Mouse (Mus musculus) adrenal gland, adult 8-10 months (tissue): ENCODE data around the gene Eif2ak3. TPM values are rescaled to one million over a fixed set of nuclear protein-coding genes. Genes with fewer than 3 reads are reported as not detected.

Experiments
- DNase-seq: peaks from one replicate; pipeline ENCODE4 v3.0.0; 2022
- total RNA-seq, 4 experiments: library from RNA; stranded (reverse); gene quantifications; 2 replicates each; pipeline ENCODE4 v1.2.4; 2022

The Eif2ak3 gene
- total RNA-seq, 4 experiments from 2014 or later, result 22.6 to 31.6 (median 27.9) TPM

GRCm38 (mm10) chr6:70831179-70831839, 13.0 kb upstream of the Eif2ak3 start:
- no peak for DNase-seq

DNA sequence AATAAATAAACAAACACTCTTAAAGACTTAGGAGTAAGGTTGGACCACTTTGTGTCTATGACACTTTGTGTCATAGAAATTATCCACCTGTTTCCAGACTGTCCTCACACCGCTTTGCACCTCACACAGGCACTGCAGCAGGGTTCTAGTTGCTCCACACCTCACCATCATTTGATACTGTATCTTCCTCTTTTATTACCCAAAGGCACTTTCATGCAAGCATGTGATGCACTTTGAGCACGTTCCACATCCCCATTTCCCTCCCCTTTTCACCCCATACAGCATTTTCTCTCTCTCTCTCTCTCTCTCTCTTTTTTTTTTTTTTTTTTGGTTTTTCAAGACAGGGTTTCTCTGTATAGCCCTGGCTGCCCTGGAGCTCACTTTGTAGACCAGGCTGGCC, 7.0 kb upstream of the Eif2ak3 start:
- DNase-seq, result no peak

DNA sequence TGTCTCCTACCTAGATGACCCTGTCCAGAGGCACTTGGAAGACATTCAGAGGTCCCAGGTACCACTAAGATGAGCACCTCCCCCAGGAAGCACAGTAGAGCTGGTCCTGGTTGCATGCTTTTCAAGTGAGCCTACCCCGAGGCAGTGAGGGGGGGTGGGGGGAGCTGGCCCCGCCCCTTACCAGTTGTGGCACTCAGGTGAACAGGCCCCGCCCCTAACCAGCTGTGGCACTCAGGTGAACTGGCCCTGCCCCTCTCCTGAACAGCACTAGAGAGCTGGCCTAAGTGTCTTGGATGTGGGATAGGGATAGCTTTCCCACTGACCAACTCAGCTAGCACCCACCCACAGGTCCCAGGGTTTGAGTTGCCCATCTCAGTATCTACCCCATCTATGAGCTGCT, 5.8 kb upstream of the Eif2ak3 start:
- no peak for DNase-seq

DNA sequence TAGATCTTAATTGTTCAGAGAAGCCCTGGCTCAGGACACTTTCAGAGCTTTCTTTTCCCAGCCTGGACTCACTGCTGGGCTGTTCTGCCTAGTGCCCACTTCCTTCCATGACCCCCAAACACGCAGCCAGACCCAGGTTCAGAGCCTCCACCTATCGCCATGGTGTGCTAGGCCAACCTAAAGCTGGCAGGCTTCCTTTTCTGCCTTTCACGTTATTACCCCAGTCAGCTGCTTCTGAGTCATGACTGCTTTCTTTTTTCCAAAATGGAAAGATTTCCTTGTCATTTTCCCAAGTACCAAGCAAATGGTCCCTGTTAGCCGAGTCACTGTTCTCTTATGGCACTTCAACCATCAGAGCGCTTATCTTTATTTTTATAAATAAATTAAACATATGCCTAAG, 4.0 kb upstream of the Eif2ak3 start:
- no peak for DNase-seq

DNA sequence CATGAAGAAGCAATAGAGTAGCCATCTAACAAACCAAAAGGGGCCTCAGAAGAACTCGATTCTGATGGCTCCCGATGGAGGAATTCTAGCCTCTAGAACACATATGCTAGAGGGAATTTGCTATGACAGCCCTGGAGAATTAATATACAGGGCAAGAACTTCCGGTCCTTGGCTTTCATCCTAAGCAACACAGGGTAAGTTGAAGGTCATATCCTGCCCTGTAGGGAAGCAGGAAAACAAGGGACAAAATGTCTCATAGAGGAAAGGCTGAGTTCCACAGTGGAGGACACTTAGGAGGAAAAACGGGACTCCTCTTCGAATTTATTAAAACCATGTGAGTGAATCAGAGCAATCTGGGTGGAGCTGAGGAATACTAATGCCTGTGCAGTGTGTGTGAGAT, 1.3 kb upstream of the Eif2ak3 start:
- peak; percentile 15 for DNase-seq

GRCm38 (mm10) chr6:70844896-70845646, 756 bp downstream of the Eif2ak3 start:
- peak; percentile 40 for DNase-seq

GRCm38 (mm10) chr6:70847386-70847785, 3.1 kb downstream of the Eif2ak3 start:
- no peak for DNase-seq

- no peak for DNase-seq
Measured at GRCm38 (mm10) chr6:70853371-70853770, 9.1 kb downstream of the Eif2ak3 start.

DNA sequence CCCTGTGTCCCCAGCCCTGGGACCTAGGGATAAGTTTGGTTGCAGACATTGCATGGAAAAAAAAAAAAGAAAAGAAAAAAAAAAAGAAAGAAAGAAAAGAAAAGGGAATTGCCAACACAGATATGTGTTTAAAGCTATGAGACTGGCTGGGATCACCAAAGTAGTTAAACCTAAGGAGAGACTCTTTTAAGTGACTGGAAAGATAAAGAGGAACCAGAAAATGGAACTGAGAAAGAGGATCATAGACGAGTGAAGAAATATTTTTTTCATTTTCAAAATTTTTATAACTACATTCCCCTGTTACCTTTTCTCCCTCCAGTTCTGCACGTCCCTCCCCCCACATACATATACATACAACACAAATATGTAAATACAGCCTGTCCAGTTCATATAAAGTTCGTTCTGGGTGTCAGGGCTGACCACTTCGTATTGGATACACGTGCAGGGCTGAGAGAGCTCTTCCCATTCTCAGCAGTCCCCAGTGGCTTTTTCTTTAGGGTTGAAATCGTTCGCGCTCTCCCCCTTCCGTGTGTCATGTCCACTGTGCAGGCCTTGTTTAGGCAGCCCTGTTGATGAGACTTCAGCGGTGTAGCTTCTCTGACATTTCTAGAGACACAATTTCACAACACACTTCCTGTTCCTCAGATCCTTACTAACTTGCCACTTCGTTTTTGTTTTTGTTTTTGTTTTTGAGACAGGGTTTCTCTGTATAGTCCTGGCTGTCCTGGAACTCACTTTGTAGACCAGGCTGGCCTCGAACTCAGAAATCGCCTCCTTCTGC, 11.4 kb downstream of the Eif2ak3 start:
- no peak for DNase-seq

DNA sequence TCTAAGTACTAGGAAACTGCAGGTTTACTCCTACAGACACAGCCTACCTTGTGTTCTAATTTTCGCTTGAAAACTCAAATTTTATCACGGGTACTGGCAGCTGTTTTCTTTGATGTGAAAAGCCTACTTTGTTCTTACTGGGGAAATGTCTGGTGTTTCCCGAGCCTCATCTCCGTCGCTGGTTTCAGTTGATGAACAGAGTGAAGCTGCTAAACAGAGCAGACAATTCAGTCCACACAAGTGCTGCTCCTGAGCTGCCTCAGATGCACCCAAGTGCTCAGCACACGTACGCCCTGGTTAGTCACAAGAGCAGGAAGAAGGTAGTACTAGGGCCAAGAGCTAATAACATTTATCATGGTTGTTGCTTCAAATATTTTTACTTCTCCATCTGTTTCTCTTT, 18.4 kb downstream of the Eif2ak3 start:
- DNase-seq, result no peak

- DNase-seq, result no peak
Measured at GRCm38 (mm10) chr6:70864285-70864684, 20.0 kb downstream of the Eif2ak3 start.

GRCm38 (mm10) chr6:70866761-70867160, 22.4 kb downstream of the Eif2ak3 start:
- DNase-seq, result no peak

DNA sequence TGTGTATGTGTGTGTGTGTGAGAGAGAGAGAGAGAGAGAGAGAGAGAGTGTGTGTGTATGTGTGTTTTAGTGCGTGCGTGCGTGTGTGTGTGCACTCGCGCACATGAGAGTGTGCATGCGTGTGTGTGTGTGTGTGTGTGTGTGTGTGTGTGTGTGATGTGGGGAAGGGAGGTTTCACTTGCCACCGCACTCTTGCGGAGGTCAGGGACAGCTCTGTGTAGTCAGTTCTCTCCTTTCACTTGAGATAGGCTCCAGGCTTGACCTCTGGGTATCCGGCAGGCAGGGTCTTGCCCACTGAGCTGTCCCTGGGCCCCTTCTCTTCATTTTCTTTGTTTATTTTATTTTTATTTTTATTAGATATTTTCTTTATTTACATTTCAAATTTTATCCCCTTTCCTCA, 23.0 kb downstream of the Eif2ak3 start:
- no peak for DNase-seq

DNA sequence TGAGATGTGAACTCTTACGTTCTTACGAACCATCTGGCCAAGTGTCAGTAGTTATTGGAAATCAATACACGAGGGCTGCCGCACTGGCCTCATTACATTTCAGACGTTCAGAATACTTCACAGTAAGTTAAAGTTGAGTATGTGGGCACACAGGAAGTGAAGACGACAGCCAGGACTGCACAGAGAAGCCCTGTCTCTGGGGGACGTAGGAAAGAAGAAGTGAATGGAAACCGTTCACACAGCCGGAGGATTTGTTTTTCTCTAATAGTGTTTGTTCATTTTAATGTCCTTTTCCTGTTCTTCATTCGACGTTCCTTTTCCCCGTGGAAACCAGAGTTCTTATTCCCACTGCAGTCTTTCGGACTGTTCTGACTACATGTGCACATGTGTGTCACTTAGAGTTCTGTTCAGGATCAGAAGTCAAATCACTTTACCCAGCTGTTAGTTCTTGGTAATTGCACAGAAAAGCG, 27.2 kb downstream of the Eif2ak3 start:
- DNase-seq, result no peak

DNA sequence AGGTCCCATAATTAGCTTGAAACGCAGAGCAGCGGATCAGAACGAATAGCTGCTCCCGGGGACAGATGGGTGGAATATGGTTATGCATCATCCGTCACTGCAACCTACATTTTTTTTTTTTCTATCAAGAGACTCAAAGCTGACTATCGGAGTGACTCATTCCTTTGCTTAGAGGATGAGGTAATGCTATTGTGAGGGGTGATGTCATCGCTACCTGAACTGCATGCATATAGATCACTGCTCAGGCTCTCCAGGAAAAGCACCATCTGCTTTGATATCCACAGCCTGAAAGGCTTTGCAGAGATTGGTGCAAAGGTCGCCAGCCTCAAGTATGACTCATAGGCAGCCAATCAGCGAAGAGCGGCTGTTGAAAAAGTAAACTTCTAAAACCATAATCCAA, 27.8 kb downstream of the Eif2ak3 start:
- peak; percentile 32 for DNase-seq

- DNase-seq, result no peak
Measured at GRCm38 (mm10) chr6:70872570-70872969, 28.3 kb downstream of the Eif2ak3 start.

- no peak for DNase-seq
Measured at GRCm38 (mm10) chr6:70874035-70874775, 29.9 kb downstream of the Eif2ak3 start.

DNA sequence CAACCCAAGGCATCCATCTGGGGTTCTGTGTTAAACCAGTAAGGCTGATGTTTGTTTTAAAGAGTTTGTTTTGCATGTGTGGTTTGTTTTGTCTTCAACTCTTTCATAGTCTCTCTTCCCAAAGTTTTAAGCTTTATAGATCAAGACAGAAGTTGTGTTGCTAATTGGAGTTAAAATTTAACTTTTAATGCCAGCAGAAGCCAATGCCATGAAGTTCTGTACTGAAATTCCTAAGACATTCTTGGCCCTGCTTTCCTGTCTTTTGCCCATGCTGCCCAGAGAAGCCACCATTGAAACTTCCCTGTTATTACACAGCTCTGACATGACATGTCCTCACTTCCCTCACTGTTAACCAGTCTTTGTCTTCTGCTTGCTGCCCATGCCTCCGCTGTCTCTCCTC, 30.7 kb downstream of the Eif2ak3 start:
- DNase-seq, result no peak

GRCm38 (mm10) chr6:70880714-70881304, 36.5 kb downstream of the Eif2ak3 start:
- DNase-seq, result peak; percentile 52

DNA sequence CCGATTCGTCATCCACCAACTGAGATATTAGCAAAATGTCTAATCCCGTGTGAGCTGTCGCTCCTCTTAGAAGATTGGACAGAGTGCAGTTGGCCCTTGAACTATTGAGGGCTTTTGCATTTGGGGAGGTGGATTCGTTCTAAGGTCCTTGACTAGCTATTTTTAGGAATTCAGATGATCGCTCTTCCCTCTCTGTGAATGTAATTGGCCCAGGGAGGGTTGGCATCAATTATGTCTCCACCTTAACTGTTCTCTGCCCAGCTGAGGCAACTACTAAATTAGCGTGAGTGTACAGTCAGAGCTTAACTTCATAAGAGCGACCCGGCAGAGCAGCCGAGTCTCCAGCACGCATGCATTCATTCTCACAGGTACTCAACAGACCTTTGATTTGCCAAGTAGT, 43.7 kb downstream of the Eif2ak3 start:
- no peak for DNase-seq

DNA sequence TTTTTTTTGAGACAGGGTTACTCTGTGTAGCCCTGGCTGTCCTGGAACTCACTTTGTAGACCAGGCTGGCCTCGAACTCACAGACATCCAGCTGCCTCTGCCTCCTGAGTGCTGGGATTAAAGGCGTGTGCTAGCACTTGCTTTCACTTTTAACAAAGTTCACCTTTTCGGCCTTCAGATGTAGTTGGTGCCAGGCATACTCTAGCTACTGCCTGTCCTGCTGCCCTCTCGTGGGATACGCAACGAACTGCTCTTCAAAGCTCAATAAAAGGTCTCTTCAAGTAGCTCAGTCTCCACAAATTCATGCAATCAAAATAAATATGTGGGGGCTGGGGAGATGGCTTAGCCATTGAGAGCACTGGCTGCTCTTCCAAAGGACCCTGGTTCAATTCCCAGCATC, 53.9 kb downstream of the Eif2ak3 start:
- DNase-seq, result no peak

DNA sequence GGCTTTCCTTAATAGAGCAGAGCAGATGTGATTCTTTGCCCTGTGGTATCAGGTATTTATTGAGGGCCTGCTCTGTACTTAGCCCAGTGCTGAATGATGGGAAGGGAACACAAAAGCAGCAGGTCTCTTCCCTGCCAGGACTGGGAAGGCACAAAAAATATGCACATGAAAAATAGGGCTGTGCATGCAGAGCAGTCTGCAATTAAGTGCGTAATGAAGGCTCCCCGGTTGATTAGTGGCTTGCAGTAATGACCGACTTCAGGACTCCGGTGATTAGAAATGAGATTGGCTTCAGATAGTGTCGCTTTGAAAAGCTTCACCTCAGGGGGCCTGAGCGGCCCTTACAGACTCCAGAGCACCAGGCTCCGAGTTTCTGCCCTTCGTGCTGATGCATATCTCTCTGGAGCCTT, 55.3 kb downstream of the Eif2ak3 start:
- DNase-seq, result no peak
